Mouse (Mus musculus): Measurements from ENCODE around the gene Morc3.

Morc3 gene

GRCm38 (mm10) chr16:93831627-93832395, at the start of gene Morc3:
Gene Morc3, plus strand, starts transcription at chr16:93832121.
- CTCF ChIA-PET, result interaction anchor here (0.5 kb wide), 1 partner anchor 40 kb away, joined by 6 read pairs; no protein-coding TSS in a partner anchor

DNA sequence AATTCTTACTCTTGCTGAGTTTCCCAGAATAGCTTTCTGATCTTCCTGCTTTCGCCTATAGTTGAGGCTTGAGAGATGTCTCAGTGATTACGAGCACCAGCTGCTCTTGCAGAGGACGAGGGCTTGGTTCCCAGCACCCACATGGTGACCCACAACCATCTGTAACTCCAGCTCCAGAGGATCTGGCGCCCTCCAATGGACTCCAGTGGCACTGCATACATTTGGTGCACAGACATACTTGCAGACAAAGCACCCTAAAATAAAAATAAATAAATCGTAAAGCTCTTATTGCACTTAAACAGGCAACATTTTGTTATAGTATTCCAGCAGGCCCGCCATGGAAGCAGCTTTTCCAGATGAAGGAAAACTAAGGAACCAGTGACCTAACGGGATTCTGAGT, 47.7 kb upstream of the Morc3 start:
- CTCF ChIA-PET, result interaction anchor here (1.0 kb wide), 1 partner anchor 99 kb away, joined by 3 read pairs; no protein-coding TSS in a partner anchor

DNA sequence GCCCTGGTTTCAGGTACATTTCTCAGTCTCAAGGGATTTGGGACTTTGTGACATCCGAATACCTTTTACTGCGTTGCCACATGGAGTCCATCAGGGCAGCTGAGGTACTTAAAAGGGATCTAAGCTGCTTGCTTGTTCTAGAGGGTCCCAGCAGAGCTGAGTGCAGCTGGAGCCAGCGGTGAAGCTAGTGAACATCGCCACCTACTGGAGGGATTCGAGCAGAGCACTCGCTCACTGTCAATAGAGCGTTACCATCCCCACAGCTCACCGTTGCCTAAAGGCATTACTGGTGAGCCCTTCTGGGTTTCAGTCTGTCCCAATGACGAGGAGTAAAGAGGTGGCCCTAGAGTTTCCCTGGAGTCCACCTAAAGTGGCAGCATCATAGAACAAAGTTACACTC, 46.1 kb upstream of the Morc3 start:
- CTCF ChIA-PET, result interaction anchor here (1.0 kb wide), 1 partner anchor 30 kb away, joined by 3 read pairs; no protein-coding TSS in a partner anchor

DNA sequence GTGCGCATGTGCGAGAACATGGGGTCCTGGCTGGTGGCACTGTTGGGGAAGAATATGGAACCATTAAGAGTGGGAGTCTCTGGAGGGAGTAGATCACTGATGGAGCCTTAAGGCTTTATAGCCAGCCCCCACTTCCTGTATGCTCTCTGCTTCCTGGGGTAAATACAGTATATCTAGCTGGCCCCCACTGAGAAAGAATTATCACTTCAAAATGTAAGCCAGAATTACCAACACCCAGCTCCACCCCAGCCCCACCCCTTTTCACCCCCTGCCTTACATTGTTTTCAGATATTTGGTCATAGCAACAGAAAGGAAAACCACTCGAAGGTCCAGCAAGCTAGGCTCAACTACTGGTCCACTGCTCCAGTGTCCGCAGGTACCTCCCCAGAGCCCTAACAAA, 43.5 kb upstream of the Morc3 start:
- CTCF ChIA-PET, result interaction anchor here (0.7 kb wide), 1 partner anchor 24 kb away, joined by 3 read pairs; no protein-coding TSS in a partner anchor

DNA sequence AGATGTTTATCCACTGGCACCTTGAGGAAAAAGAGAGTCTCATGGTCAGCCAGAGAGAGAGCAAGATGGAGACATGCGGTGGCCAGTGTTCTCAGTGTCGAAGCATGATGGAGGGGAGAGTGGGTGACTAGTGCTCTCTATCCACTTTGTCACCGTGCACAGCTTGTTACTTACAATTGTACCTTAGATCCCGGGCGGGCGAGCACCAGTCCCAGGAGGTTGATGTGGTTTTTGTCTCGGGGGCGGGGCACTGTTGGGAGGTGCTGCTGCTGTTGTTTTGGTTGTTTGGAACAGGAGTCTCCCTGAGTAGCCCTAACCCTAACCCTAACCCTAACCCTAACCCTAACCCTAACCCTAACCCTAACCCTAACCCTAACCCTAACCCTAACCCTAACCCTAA, 43.0 kb upstream of the Morc3 start:
- CTCF ChIA-PET, result no interaction called here

GRCm38 (mm10) chr16:93789971-93790755, 41.8 kb upstream of the Morc3 start:
- CTCF ChIA-PET, result no interaction called here

- CTCF ChIA-PET, result no interaction called here
Observed at GRCm38 (mm10) chr16:93792981-93793630, 38.8 kb upstream of the Morc3 start.

DNA sequence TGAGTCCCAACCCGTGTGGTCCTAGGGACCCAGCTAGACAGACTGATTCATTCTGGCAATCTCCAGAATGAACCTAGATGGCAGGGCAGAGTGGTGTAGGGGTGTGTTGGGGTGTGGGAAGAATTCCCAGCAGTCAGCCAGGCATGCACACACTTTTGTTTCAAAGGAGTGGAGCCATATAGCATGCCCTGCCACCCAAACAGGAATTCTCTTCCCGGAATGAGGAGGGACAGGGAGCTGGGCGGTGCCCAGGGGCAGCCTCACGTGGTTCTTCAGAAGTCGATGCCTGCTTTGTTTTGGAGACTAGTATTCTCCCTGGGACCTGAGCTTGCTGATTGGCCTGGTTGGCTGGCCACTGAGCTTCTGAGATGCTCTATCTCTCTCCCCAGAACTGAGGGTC, 37.1 kb upstream of the Morc3 start:
- CTCF ChIA-PET, result no interaction called here

DNA sequence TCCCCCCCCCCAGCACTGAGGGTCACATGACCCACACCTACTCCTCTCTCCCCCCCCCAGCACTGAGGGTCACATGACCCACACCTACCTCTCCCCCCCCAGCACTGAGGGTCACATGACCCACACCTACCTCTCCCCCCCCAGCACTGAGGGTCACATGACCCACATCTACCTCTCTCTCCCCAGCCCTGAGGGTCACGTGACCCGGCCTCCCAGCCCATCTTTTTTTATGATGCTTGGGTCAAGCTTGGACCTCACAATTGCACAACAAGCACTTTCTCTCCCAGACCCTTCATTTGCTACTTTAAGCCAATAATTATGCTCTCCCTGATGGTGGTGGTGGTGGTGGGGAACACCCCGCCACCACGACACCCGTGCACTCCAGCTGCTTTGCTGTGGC, 36.5 kb upstream of the Morc3 start:
- CTCF ChIA-PET, result no interaction called here

- CTCF ChIA-PET, result interaction anchor here (0.6 kb wide), 1 partner anchor 18 kb away, joined by 8 read pairs; no protein-coding TSS in a partner anchor
Observed at GRCm38 (mm10) chr16:93797021-93797840, 34.7 kb upstream of the Morc3 start.

- CTCF ChIA-PET, result interaction anchor here (0.6 kb wide), 1 partner anchor 17 kb away, joined by 8 read pairs; no protein-coding TSS in a partner anchor
Observed at GRCm38 (mm10) chr16:93797841-93798492, 34.0 kb upstream of the Morc3 start.

DNA sequence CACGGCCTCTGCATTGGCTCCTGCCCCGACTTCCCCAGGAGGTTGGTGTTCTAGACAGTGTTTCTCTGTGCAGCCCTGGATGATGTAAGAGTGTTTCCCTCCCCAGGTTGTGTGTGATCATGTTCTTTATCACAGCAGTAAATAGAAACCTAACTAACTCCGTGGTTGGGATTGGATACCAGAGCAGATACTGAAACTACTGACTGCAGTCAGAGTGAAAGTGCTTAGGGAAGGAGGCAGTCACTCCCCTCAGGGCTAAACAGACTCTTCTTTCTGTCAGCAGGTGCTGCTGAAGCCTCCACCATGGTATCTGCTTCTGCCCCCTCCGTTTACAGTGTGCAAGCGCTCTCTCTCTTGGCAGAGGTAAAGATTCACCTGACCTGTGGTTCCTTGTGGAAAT, 33.3 kb upstream of the Morc3 start:
- CTCF ChIA-PET, result no interaction called here

- CTCF ChIA-PET, result no interaction called here
Observed at GRCm38 (mm10) chr16:93799071-93799470, 32.9 kb upstream of the Morc3 start.

- CTCF ChIA-PET, result interaction anchor here (0.7 kb wide), 1 partner anchor 15 kb away, joined by 4 read pairs; no protein-coding TSS in a partner anchor
Observed at GRCm38 (mm10) chr16:93799936-93800335, 32.0 kb upstream of the Morc3 start.

GRCm38 (mm10) chr16:93807167-93807566, 24.8 kb upstream of the Morc3 start:
- CTCF ChIA-PET, result no interaction called here

DNA sequence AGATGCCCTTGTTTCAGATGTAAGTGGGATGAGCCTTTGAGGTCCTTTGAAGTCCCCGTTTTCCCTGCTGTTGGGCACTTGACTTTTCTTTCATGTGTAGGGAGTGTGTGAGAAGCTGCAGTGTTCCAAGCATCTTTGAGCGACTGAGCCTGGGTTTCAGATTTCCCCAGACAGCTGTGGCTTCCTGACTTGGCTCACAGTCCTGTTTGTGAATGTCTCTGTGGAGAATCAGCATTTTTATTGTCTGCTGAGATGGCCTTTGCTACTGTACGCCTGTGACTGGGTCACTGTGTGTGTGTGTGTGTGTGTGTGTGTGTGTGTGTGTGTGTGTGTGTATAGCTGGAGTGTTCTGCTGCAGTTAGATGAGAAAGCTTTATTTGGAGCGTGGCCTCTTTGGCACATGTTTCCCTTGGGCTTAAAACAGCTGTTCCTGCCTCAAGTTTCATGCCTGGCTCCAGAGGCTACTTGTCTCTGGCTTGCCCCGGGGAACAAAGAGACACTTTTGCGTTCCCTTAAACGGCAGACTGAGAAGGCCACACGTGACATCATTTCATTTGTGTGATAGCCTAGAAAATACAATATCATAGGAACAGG, 23.9 kb upstream of the Morc3 start:
- CTCF ChIA-PET, result no interaction called here

DNA sequence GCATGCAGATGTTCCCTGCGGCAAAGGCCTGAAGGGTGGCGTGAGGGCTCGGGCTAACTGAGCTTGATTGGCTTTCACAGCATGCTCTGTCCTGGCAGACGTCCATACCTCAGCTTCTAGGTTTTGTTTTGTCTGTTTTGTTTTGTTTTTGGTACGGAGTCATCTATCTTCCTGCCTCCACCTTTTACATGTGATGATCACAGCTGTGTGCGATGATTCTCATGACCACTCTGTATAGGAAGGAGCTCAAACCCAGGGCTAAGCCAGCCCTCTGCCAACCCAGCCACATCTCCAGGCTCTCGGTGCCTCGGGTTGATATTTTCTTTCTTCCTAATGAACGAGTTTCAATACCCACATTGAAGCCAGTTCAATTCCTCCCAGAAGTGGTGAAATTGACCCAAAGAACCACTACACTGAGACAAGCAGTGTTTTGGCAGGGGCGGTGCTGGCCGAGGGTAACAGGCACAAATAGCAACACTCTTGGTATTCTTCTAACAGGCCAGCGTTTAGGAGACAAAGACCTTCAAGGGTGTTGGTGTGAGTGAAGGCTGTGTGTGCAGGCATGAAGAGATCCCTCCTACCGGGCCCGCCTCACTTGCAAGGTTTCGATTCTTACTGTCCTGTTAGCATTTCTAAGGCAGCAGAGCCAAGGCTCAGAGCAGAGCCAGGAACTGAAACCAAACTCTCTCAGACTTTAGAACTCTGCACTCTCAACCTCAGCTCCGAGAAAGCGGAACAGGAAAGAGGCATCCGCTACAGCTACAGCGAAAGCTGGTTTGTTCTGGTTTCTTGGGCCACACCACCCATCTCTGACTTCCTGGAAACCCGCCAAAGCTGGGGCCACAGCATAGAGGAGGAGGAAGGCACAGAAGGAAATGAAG, 15.8 kb upstream of the Morc3 start:
- CTCF ChIA-PET, result interaction anchor here (0.7 to 0.8 kb wide), 3 partner anchors 30 to 429 kb away, joined by 3 to 10 read pairs (median 10); no protein-coding TSS in a partner anchor

DNA sequence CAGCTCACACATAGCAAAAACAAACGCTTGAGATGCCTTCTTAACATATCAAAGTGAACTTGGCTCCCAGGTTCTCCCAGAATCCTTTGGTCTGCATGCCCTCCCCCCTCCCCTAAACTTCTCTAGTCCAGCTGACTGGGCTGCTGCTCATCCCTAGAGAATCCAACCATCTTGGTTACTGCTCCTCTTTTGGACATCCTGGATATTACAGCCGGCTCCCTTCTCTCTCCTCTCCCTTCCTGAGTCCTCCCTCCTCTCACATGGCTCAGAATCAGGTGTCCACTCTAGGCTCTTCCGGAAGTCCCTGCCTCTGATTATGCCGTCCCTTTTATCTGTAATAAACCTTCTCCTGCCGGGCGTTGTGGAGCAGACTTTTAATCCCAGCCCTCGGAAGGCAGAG, 15.1 kb upstream of the Morc3 start:
- CTCF ChIA-PET, result interaction anchor here (0.7 kb wide), 1 partner anchor 156 kb away, joined by 10 read pairs; no protein-coding TSS in a partner anchor

DNA sequence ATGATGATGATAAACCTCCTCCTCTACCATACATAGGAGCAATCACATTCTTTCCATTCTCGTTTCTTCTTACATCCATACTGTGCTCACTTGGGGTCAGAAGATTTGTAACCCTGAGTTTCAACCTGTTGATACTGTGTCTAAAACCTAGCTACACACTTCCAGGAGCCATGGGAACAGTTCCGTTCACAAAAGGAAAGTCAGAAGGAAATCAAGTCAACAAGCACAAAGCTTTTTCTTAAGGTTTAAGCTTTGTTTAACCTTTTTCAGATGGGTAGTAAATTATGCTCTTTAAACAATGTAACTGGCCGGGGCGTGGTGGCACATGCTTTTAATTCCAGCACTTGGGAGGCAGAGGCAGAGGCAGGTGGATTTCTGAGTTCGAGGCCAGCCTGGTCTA, 14.6 kb upstream of the Morc3 start:
- CTCF ChIA-PET, result no interaction called here
